Mouse (Mus musculus) large intestine, adult 2 months (tissue): ENCODE data around the gene Cuedc2. TPM values are rescaled to one million over a fixed set of nuclear protein-coding genes. Genes with fewer than 3 reads are reported as not detected.

ENCODE experiments used
- DNase-seq: peaks from one replicate; pipeline ENCODE4 v3.0.0-alpha.2; 2012; ENCODE audit warnings: low read depth, low spot score
- WGBS: fragments of 180-500 bp; shearing (Covaris S2); methylation state at CpG from one replicate; pipeline ENCODE4 v1.1.7; 2018; 5-methylcytosine and 5-hydroxymethylcytosine counted together
- polyA plus RNA-seq: library from polyadenylated mRNA; depleted of rRNA; stranded (reverse); fragments of >200 nt; gene quantifications from 2 replicates; pipeline ENCODE4 v1.2.3, GENCODE M21; 2012; rRNA removed

The Cuedc2 gene
- polyA plus RNA-seq, 1 experiment, result 47.9 TPM

- no peak for DNase-seq
- WGBS, result 87% methylated on average over 4 of the region's 4 CpGs
Observed at GRCm38 (mm10) chr19:46284686-46285085, 53.8 kb downstream of the Cuedc2 start.

GRCm38 (mm10) chr19:46282081-46282849 lies 56.2 kb downstream of the Cuedc2 start:
- DNase-seq, result no peak
- 95% methylated on average over 11 of the region's 11 CpGs for WGBS

Other genes with a start within 250 kb of the Cuedc2 start
- gene Elovl3, start 206.8 kb downstream of the Cuedc2 start, polyA plus RNA-seq, result not detected in 2 replicates
- not detected in 2 replicates for gene Pitx3, start 190.4 kb downstream of the Cuedc2 start, polyA plus RNA-seq
- gene Gbf1, start 186.2 kb downstream of the Cuedc2 start, polyA plus RNA-seq, result 67.8 and 92.2 TPM in 2 replicates
- gene Nfkb2, start 34.4 kb downstream of the Cuedc2 start, polyA plus RNA-seq, result 40.8 and 47.2 TPM in 2 replicates
- gene Psd, start 11.5 kb downstream of the Cuedc2 start, polyA plus RNA-seq, result 29.0 and 38.8 TPM in 2 replicates
- gene Fbxl15, start 10.5 kb downstream of the Cuedc2 start, polyA plus RNA-seq, result 14.5 and 19.4 TPM in 2 replicates
- gene Mfsd13a, start 2.4 kb upstream of the Cuedc2 start, polyA plus RNA-seq, result 23.1 and 26.0 TPM in 2 replicates
- 2.4 and 4.9 TPM in 2 replicates for gene 2310034G01Rik, start 11.6 kb upstream of the Cuedc2 start, polyA plus RNA-seq
- 105 and 119 TPM in 2 replicates for gene Actr1a, start 57.0 kb upstream of the Cuedc2 start, polyA plus RNA-seq
- 6.6 and 8.1 TPM in 2 replicates for gene Sufu, start 58.2 kb upstream of the Cuedc2 start, polyA plus RNA-seq
- 16.4 and 19.7 TPM in 2 replicates for gene Trim8, start 163.0 kb upstream of the Cuedc2 start, polyA plus RNA-seq
- 5.6 and 7.6 TPM in 2 replicates for gene Arl3, start 234.5 kb upstream of the Cuedc2 start, polyA plus RNA-seq
- 1.7 and 1.8 TPM in 2 replicates for gene Sfxn2, start 234.7 kb upstream of the Cuedc2 start, polyA plus RNA-seq